Mouse (Mus musculus): ENCODE measurements around the gene Pkp2.
"Not testable (repeated sequence)": the region's sequence is repeated elsewhere in the genome, so short reads cannot be mapped to it uniquely, and the experiment has no call there.

GRCm38 (mm10) chr16:16236681-16237080 is 23.6 kb downstream of the Pkp2 start:
- not testable (repeated sequence) for TF ChIP-seq CTCF (conservative IDR thresholded peaks at IDR 0.05 in 1 of 2, IDR thresholded peaks at IDR 0.05 in 1 of 2; ENCODE audit: low read depth in 2 of 2, low read length in 2 of 2); NRF1 (IDR thresholded peaks at IDR 0.05; ENCODE audit: low read depth, low read length); HCFC1 (IDR thresholded peaks at IDR 0.05; ENCODE audit: low read depth, low read length); MAFK (IDR thresholded peaks at IDR 0.05; ENCODE audit: insufficient replicate concordance, low read length); ZNF384 (IDR thresholded peaks at IDR 0.05; ENCODE audit: low read depth, low read length); SIN3A (IDR thresholded peaks at IDR 0.05; ENCODE audit: low read length); MAX (IDR thresholded peaks at IDR 0.05; ENCODE audit: low read length); PAX5 (IDR thresholded peaks at IDR 0.05; ENCODE audit: low read length); POLR2A (IDR thresholded peaks at IDR 0.05; ENCODE audit: low read depth, low read length); USF2 (conservative IDR thresholded peaks at IDR 0.05; ENCODE audit: low read depth, low read length)
